Mouse (Mus musculus): ENCODE results near the gene Rpl38. TPM values are rescaled to one million over a fixed set of nuclear protein-coding genes. Genes with fewer than 3 reads are reported as not detected.
"Not testable (repeated sequence)": the region's sequence is repeated elsewhere in the genome, so short reads cannot be mapped to it uniquely, and the experiment has no call there.

Gene Rpl38
- polyA plus RNA-seq, 1 experiment from 2014 or later, result 826 TPM

- H3K4me2 ChIP-seq (ENCODE audit: low read depth), result no peak overlapping the region
Measured at GRCm38 (mm10) chr11:114665463-114665862, 2.9 kb upstream of the Rpl38 start.

DNA sequence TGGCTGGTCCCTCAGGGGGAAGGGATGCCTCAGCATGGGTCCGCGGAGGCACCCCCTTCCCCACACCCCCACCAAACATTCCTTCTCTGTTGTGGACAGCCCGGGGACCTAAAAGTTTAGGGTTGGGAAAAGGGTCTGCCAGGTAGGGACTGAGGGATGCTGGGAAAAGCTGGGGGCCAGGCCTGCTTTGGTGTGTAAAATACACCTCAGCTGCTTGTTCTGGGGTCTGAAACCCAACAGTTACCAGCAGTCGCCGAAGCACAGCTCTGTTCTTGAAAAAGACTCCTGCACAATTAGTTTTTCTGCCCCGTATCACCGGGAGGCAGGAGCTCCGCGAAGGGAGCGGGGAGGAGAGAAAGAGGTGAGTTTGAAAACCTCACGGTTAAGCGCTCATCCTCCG lies 1.5 kb upstream of the Rpl38 start:
- Histone ChIP-seq H3K4me3 (ENCODE audit: low read depth, low read length) (no peak overlapping the region), H3K27me3 (ENCODE audit: control insufficient read depth, insufficient read depth, low read length) (no peaks in the 10 kb centered on the region), H3K9me3 (ENCODE audit: control insufficient read depth, low read length) (no peaks in the 10 kb centered on the region), H3K4me2 (ENCODE audit: low read depth) (no peak overlapping the region), H3K9ac (ENCODE audit: low read length) (no peak overlapping the region), H3K36me3 (ENCODE audit: control insufficient read depth, insufficient read depth, low read length) (peaks cover 3% of the 10 kb centered on the region), H3K4me1 (ENCODE audit: control insufficient read depth, insufficient read depth, low read length) (peaks cover 13% of the 10 kb centered on the region), H3K27ac (ENCODE audit: low read depth, low read length) (no peak overlapping the region)
- no peak for ATAC-seq (ENCODE audit: insufficient read depth, low FRiP score, low TSS enrichment)
- DNase-seq (ENCODE audit: low spot score), result no peak
- 15% methylated on average over 13 of the region's 13 CpGs for WGBS

More at GRCm38 (mm10) chr11:114665463-114665862, 2.9 kb upstream of the Rpl38 start:
- Histone ChIP-seq H3K4me1 (ENCODE audit: control insufficient read depth, insufficient read depth, low read length) (peaks cover 10% of the 10 kb centered on the region), H3K27me3 (ENCODE audit: control insufficient read depth, insufficient read depth, low read length) (no peaks in the 10 kb centered on the region), H3K36me3 (ENCODE audit: control insufficient read depth, insufficient read depth, low read length) (no peaks in the 10 kb centered on the region), H3K4me3 (ENCODE audit: low read depth, low read length) (no peak overlapping the region), H3K9me3 (ENCODE audit: control insufficient read depth, low read length) (no peaks in the 10 kb centered on the region), H3K9ac (ENCODE audit: low read length) (no peak overlapping the region), H3K27ac (ENCODE audit: low read depth, low read length) (no peak overlapping the region)
- 75% methylated on average over 2 of the region's 2 CpGs for WGBS
- no peak for ATAC-seq (ENCODE audit: insufficient read depth, low FRiP score, low TSS enrichment)
- DNase-seq (ENCODE audit: low spot score), result no peak

- 57% methylated on average over 16 of the region's 18 CpGs for WGBS
- no peak for DNase-seq (ENCODE audit: low spot score)
- Histone ChIP-seq H3K27me3 (ENCODE audit: control insufficient read depth, insufficient read depth, low read length) (no peaks in the 10 kb centered on the region), H3K27ac (ENCODE audit: low read depth, low read length) (no peak overlapping the region), H3K9ac (ENCODE audit: low read length) (no peak overlapping the region), H3K4me2 (ENCODE audit: low read depth) (no peak overlapping the region), H3K4me1 (ENCODE audit: control insufficient read depth, insufficient read depth, low read length) (peaks cover 13% of the 10 kb centered on the region), H3K4me3 (ENCODE audit: low read depth, low read length) (no peak overlapping the region), H3K9me3 (ENCODE audit: control insufficient read depth, low read length) (no peaks in the 10 kb centered on the region), H3K36me3 (ENCODE audit: control insufficient read depth, insufficient read depth, low read length) (peaks cover 7% of the 10 kb centered on the region)
- ATAC-seq (ENCODE audit: insufficient read depth, low FRiP score, low TSS enrichment), result peak; percentile 17; the same call in 1 of the 2 replicates
Measured at GRCm38 (mm10) chr11:114667236-114667931, 940 bp upstream of the Rpl38 start.

GRCm38 (mm10) chr11:114667932-114668285 lies 415 bp upstream of the Rpl38 start:
- not testable (repeated sequence) for ATAC-seq (ENCODE audit: insufficient read depth, low FRiP score, low TSS enrichment); H3K4me3 ChIP-seq (ENCODE audit: low read depth, low read length); H3K27me3 ChIP-seq (ENCODE audit: control insufficient read depth, insufficient read depth, low read length); H3K9ac ChIP-seq (ENCODE audit: low read length); DNase-seq (ENCODE audit: low spot score); H3K27ac ChIP-seq (ENCODE audit: low read depth, low read length); H3K4me2 ChIP-seq (ENCODE audit: low read depth); H3K9me3 ChIP-seq (ENCODE audit: control insufficient read depth, low read length); H3K36me3 ChIP-seq (ENCODE audit: control insufficient read depth, insufficient read depth, low read length)
- H3K4me1 ChIP-seq (ENCODE audit: control insufficient read depth, insufficient read depth, low read length), result peaks cover 13% of the 10 kb centered on the region
- WGBS, result 27% methylated on average over 11 of the region's 11 CpGs

GRCm38 (mm10) chr11:114668741-114669623 lies 658 bp downstream of the Rpl38 start:
- peaks cover 15% of the 10 kb centered on the region for H3K36me3 ChIP-seq (ENCODE audit: control insufficient read depth, insufficient read depth, low read length)
- H3K4me1 ChIP-seq (ENCODE audit: control insufficient read depth, insufficient read depth, low read length), result peaks cover 13% of the 10 kb centered on the region
- peak overlapping the region; percentile 87 for H3K27ac ChIP-seq (ENCODE audit: low read depth, low read length)
- H3K4me2 ChIP-seq (ENCODE audit: low read depth), result peak overlapping the region; percentile 63
- peak; percentile 87 for DNase-seq (ENCODE audit: low spot score)
- no peaks in the 10 kb centered on the region for H3K27me3 ChIP-seq (ENCODE audit: control insufficient read depth, insufficient read depth, low read length)
- peak; percentile 60 for ATAC-seq (ENCODE audit: insufficient read depth, low FRiP score, low TSS enrichment)
- peak overlapping the region; percentile 94 for H3K9ac ChIP-seq (ENCODE audit: low read length)
- H3K4me3 ChIP-seq (ENCODE audit: low read depth, low read length), result peak overlapping the region; percentile 92
- H3K9me3 ChIP-seq (ENCODE audit: control insufficient read depth, low read length), result no peaks in the 10 kb centered on the region
- under 1% methylated on average over 59 of the region's 60 CpGs for WGBS

DNA sequence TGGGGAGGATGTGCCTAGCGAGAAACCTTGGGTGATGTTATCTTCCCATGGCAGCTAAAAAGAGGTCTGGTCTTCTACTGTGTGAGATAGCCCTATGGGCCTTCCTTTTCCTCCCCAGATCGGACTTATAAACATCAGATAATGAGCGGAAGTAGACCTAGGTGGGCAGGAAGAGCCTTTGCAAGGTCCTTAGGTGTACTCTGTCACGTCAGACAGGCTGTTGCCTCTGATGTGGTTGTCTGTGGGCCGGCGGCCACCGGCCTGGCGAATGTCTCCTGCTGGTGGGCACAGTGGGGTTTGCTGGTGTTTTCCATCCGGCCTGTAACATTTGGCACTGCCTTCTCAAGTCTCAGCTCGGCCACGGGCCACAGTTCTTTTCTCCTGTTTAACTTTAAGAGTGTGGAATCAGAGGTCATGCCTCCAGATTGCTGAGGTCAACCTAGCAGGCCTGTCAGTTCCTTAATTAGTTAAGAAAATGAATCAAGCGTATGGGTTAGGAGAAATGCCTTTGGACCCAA lies 1.4 kb downstream of the Rpl38 start:
- Histone ChIP-seq H3K4me3 (ENCODE audit: low read depth, low read length) (peak overlapping the region; percentile 92), H3K27ac (ENCODE audit: low read depth, low read length) (no peak overlapping the region; the same call in 1 of the 2 replicates), H3K4me1 (ENCODE audit: control insufficient read depth, insufficient read depth, low read length) (peaks cover 13% of the 10 kb centered on the region), H3K27me3 (ENCODE audit: control insufficient read depth, insufficient read depth, low read length) (no peaks in the 10 kb centered on the region), H3K36me3 (ENCODE audit: control insufficient read depth, insufficient read depth, low read length) (peaks cover 15% of the 10 kb centered on the region), H3K9ac (ENCODE audit: low read length) (peak overlapping the region; percentile 94), H3K9me3 (ENCODE audit: control insufficient read depth, low read length) (no peaks in the 10 kb centered on the region), H3K4me2 (ENCODE audit: low read depth) (peak overlapping the region; percentile 63)
- ATAC-seq (ENCODE audit: insufficient read depth, low FRiP score, low TSS enrichment) (no peak), DNase-seq (ENCODE audit: low spot score) (no peak)
- 20% methylated on average over 12 of the region's 12 CpGs for WGBS

GRCm38 (mm10) chr11:114671147-114671546 lies 2.8 kb downstream of the Rpl38 start:
- DNase-seq (ENCODE audit: low spot score), result no peak
- WGBS, result 93% methylated on average over 5 of the region's 5 CpGs

GRCm38 (mm10) chr11:114672794-114673718 lies 4.7 kb downstream of the Rpl38 start:
- peaks cover 15% of the 10 kb centered on the region for H3K36me3 ChIP-seq (ENCODE audit: control insufficient read depth, insufficient read depth, low read length)
- no peak overlapping the region for H3K27ac ChIP-seq (ENCODE audit: low read depth, low read length)
- no peak overlapping the region for H3K4me3 ChIP-seq (ENCODE audit: low read depth, low read length)
- WGBS, result 66% methylated on average over 9 of the region's 9 CpGs
- H3K4me1 ChIP-seq (ENCODE audit: control insufficient read depth, insufficient read depth, low read length), result peaks cover 17% of the 10 kb centered on the region
- no peak for ATAC-seq (ENCODE audit: insufficient read depth, low FRiP score, low TSS enrichment)
- H3K9ac ChIP-seq (ENCODE audit: low read length), result no peak overlapping the region
- H3K4me2 ChIP-seq (ENCODE audit: low read depth), result no peak overlapping the region
- no peaks in the 10 kb centered on the region for H3K9me3 ChIP-seq (ENCODE audit: control insufficient read depth, low read length)
- DNase-seq (ENCODE audit: low spot score), result peak; percentile 63
- H3K27me3 ChIP-seq (ENCODE audit: control insufficient read depth, insufficient read depth, low read length), result no peaks in the 10 kb centered on the region

More at GRCm38 (mm10) chr11:114671147-114671546, 2.8 kb downstream of the Rpl38 start:
- no peak for ATAC-seq (ENCODE audit: insufficient read depth, low FRiP score, low TSS enrichment)
- no peak overlapping the region for H3K27ac ChIP-seq (ENCODE audit: low read depth, low read length)
- H3K4me1 ChIP-seq (ENCODE audit: control insufficient read depth, insufficient read depth, low read length), result peaks cover 13% of the 10 kb centered on the region
- H3K4me2 ChIP-seq (ENCODE audit: low read depth), result no peak overlapping the region
- no peak overlapping the region for H3K4me3 ChIP-seq (ENCODE audit: low read depth, low read length)
- H3K9me3 ChIP-seq (ENCODE audit: control insufficient read depth, low read length), result no peaks in the 10 kb centered on the region
- H3K27me3 ChIP-seq (ENCODE audit: control insufficient read depth, insufficient read depth, low read length), result no peaks in the 10 kb centered on the region
- H3K36me3 ChIP-seq (ENCODE audit: control insufficient read depth, insufficient read depth, low read length), result peaks cover 15% of the 10 kb centered on the region
- H3K9ac ChIP-seq (ENCODE audit: low read length), result no peak overlapping the region

Measured in neural tube, embryonic 11.5 days (tissue).